In genomic region chr11:85234363-85234989, GRCm38 (mm10) we compare ENCODE assay signal across 8 mouse cellular contexts. TPM values are rescaled to one million over a fixed set of nuclear protein-coding genes. Genes with fewer than 3 reads are reported as not detected.
DNase-seq lines count a peak whose midpoint lies in the region; ATAC-seq lines count a peak whose summit lies in the region.

No protein-coding gene starts in this region.

- WGBS in hindbrain, embryonic 15.5 days, result 0% methylated on average over 67 of the region's 70 CpGs

- DNase-seq in T-cell, adult 2 months (ENCODE audit: low spot score), result peak; percentile 89
- DNase-seq in cerebellum, postnatal 14 days, result peak; percentile 87 to 88
- peak; percentile 82 to 83 for DNase-seq in frontal cortex, postnatal 36 days (ENCODE audit: low spot score in 2 of 2)
- peak; percentile 79 to 87 for DNase-seq in left cerebral cortex, adult 18-20 months (ENCODE audit: low spot score in 2 of 2)
- peak; percentile 88 to 91 for DNase-seq in lung, postnatal 4 days
- DNase-seq in right cerebral cortex, adult 18-20 months, result peak; percentile 88
- DNase-seq in urinary bladder, adult 2 months (ENCODE audit: low spot score), result peak; percentile 84

- H3K36me3 ChIP-seq in hindbrain, embryonic 15.5 days, result no peaks in the 10 kb centered on the region

- H3K27ac ChIP-seq in hindbrain, embryonic 15.5 days (replicated peaks), result peak overlapping the region; percentile 100

- ATAC-seq in hindbrain, embryonic 15.5 days (ENCODE audit: low FRiP score, low read depth), result peak; percentile 97

- peaks cover 24% of the 10 kb centered on the region for H3K4me1 ChIP-seq in hindbrain, embryonic 15.5 days (replicated peaks)

- peak overlapping the region; percentile 93 for H3K4me2 ChIP-seq in hindbrain, embryonic 15.5 days

- H3K4me3 ChIP-seq in hindbrain, embryonic 15.5 days, result peak overlapping the region; percentile 94

- no peaks in the 10 kb centered on the region for H3K27me3 ChIP-seq in hindbrain, embryonic 15.5 days

- peak overlapping the region; percentile 86 for H3K9ac ChIP-seq in hindbrain, embryonic 15.5 days

- no peaks in the 10 kb centered on the region for H3K9me3 ChIP-seq in hindbrain, embryonic 15.5 days

RNA-seq across cellular contexts. Expression of gene Appbp2, which starts 0.5 kb away (rescaled TPM):
- polyA plus RNA-seq in hindbrain, embryonic 15.5 days (2015; fragmentation: Nextera tagmentation; extraction: Ambion mirVana), result 46.4 and 46.9 TPM in 2 replicates
- total RNA-seq in left cerebral cortex, adult 18-20 months (2021), result 10 to 100 TPM; 57.0 TPM
- 20.7 and 22.4 TPM in 2 replicates for polyA plus RNA-seq in urinary bladder, adult 2 months (2012; rRNA removed)

Comparison
In these comparisons a context has a peak if more than half of its experiments do, and no peak if none do; other contexts are left out.
1. Peak in every context shown above with its lines: DNase-seq, ATAC-seq, H3K4me3 ChIP-seq and H3K27ac ChIP-seq.